Mouse (Mus musculus) MEL (cell line): ENCODE measurements around the gene Ntng1. TPM values are rescaled to one million over a fixed set of nuclear protein-coding genes. Genes with fewer than 3 reads are reported as not detected.

ENCODE experiments used
- DNase-seq: peaks from one replicate; pipeline ENCODE4 v3.0.0; 2011; ENCODE audit warnings: low read depth, low spot score
- H3K27ac ChIP-seq: 2 replicates; pipeline ENCODE4 v1.5.1; 2012; ENCODE audit warnings: low read depth, mild to moderate bottlenecking, control low read depth, low read length, moderate library complexity; ENCODE audit not compliant: control insufficient read depth
- H3K27me3 ChIP-seq, 2 experiments: fragments of 150-350 bp in 1 of 2; sonication (generic) in 1 of 2; 2 replicates each; pipeline ENCODE4 v1.6.1; 2012; ENCODE audit warnings: low read length in 2 of 2, mild to moderate bottlenecking in 2 of 2, improper control_type of control experiment in 1 of 2, moderate library complexity in 1 of 2; ENCODE audit not compliant: insufficient read depth in 2 of 2, control insufficient read depth in 1 of 2
- H3K36me3 ChIP-seq, 2 experiments: 2 replicates each; pipeline ENCODE4 v1.6.1; 2012 to 2014; ENCODE audit warnings: low read length in 2 of 2, improper control_type of control experiment in 1 of 2, inconsistent platforms in 1 of 2, mild to moderate bottlenecking in 1 of 2; ENCODE audit not compliant: insufficient read depth in 2 of 2, control insufficient read depth in 1 of 2
- H3K4me1 ChIP-seq, 2 experiments: fragments of 150-350 bp in 1 of 2; sonication (generic) in 1 of 2; 2 replicates each; pipeline ENCODE4 v1.6.1; 2012; ENCODE audit warnings: low read length in 2 of 2, improper control_type of control experiment in 1 of 2, mild to moderate bottlenecking in 1 of 2; ENCODE audit not compliant: insufficient read depth in 2 of 2, control insufficient read depth in 1 of 2
- H3K4me3 ChIP-seq, 2 experiments: fragments of 150-350 bp in 1 of 2; sonication (generic) in 1 of 2; 2 replicates each; pipeline ENCODE4 v1.5.1; 2012; ENCODE audit warnings: low read depth in 2 of 2, low read length in 2 of 2, mild to moderate bottlenecking in 2 of 2, moderate library complexity in 2 of 2, control low read depth in 1 of 2, improper control_type of control experiment in 1 of 2; ENCODE audit not compliant: control insufficient read depth in 1 of 2, insufficient read depth in 1 of 2
- H3K79me2 ChIP-seq: 2 replicates; pipeline ENCODE4 v1.6.1; 2012; ENCODE audit warnings: mild to moderate bottlenecking, low read length, moderate library complexity; ENCODE audit not compliant: control insufficient read depth, poor library complexity, insufficient read depth
- H3K9ac ChIP-seq: 2 replicates; pipeline ENCODE4 v1.6.1; 2012; ENCODE audit warnings: low read depth, mild to moderate bottlenecking, control low read depth, low read length, moderate library complexity; ENCODE audit not compliant: control insufficient read depth, poor library complexity, severe bottlenecking
- H3K9me3 ChIP-seq: fragments of 150-350 bp; sonication (generic); replicated peaks from 2 replicates; pipeline ENCODE4 v1.6.1; 2012; ENCODE audit warnings: mild to moderate bottlenecking, low read length, improper control_type of control experiment, moderate library complexity; ENCODE audit not compliant: insufficient read depth
- BHLHE40 ChIP-seq: IDR thresholded peaks from 2 replicates; pipeline ENCODE4 v1.6.1; 2012; ENCODE audit warnings: low read depth, mild to moderate bottlenecking, inconsistent platforms, low read length, improper control_type of control experiment, borderline replicate concordance
- CHD1 ChIP-seq: IDR thresholded peaks from 2 replicates; pipeline ENCODE4 v1.6.1; 2012; ENCODE audit warnings: low read depth, mild to moderate bottlenecking, inconsistent platforms, low read length, improper control_type of control experiment
- CHD2 ChIP-seq: IDR thresholded peaks from 2 replicates; pipeline ENCODE4 v1.6.1; 2011; ENCODE audit warnings: low read length, improper control_type of control experiment
- ETS1 ChIP-seq: IDR thresholded peaks from 2 replicates; pipeline ENCODE4 v1.6.1; 2012; ENCODE audit warnings: low read depth, mild to moderate bottlenecking, inconsistent platforms, low read length, improper control_type of control experiment, moderate library complexity
- GATA1 ChIP-seq: IDR thresholded peaks from 2 replicates; pipeline ENCODE4 v1.6.1; 2011; ENCODE audit warnings: low read depth, low read length, improper control_type of control experiment
- JUND ChIP-seq: IDR thresholded peaks from 2 replicates; pipeline ENCODE4 v1.6.1; 2011; ENCODE audit warnings: low read depth, mild to moderate bottlenecking, improper control_type of control experiment, low read length
- KAT2A ChIP-seq: conservative IDR thresholded peaks from 2 replicates; pipeline ENCODE4 v1.6.1; 2012; ENCODE audit warnings: low read depth, low read length, improper control_type of control experiment, inconsistent platforms
- MAFK ChIP-seq: IDR thresholded peaks from 2 replicates; pipeline ENCODE4 v1.6.1; 2011; ENCODE audit warnings: low read depth, mild to moderate bottlenecking, low read length, improper control_type of control experiment, borderline replicate concordance
- MYC ChIP-seq: IDR thresholded peaks from 2 replicates; pipeline ENCODE4 v1.6.1; 2011; ENCODE audit warnings: low read depth, mild to moderate bottlenecking, low read length, improper control_type of control experiment, moderate library complexity
- NELFE ChIP-seq: IDR thresholded peaks from 2 replicates; pipeline ENCODE4 v1.6.1; 2011; ENCODE audit warnings: low read depth, low read length, improper control_type of control experiment
- NRF1 ChIP-seq: IDR thresholded peaks from 2 replicates; pipeline ENCODE4 v1.6.1; 2014; ENCODE audit warnings: low read depth, mild to moderate bottlenecking, inconsistent platforms, low read length, improper control_type of control experiment, moderate library complexity; ENCODE audit not compliant: poor library complexity, insufficient read depth, severe bottlenecking
- POLR2A ChIP-seq, 2 experiments: IDR thresholded peaks; 2 replicates each; pipeline ENCODE4 v1.6.1; 2011 to 2012; ENCODE audit warnings: low read length in 2 of 2, mild to moderate bottlenecking in 2 of 2, control low read depth in 1 of 2, improper control_type of control experiment in 1 of 2, low read depth in 1 of 2, moderate library complexity in 1 of 2; ENCODE audit not compliant: control insufficient read depth in 1 of 2, insufficient read depth in 1 of 2, poor library complexity in 1 of 2
- POLR2AphosphoS2 ChIP-seq: IDR thresholded peaks from 2 replicates; pipeline ENCODE4 v1.6.1; 2011; ENCODE audit warnings: low read length, improper control_type of control experiment
- SIN3A ChIP-seq: IDR thresholded peaks from 2 replicates; pipeline ENCODE4 v1.6.1; 2012; ENCODE audit warnings: low read length, improper control_type of control experiment, inconsistent platforms
- SMC3 ChIP-seq: IDR thresholded peaks from 2 replicates; pipeline ENCODE4 v1.6.1; 2011; ENCODE audit warnings: low read depth, low read length, improper control_type of control experiment
- TAL1 ChIP-seq: IDR thresholded peaks from 2 replicates; pipeline ENCODE4 v1.6.1; 2012; ENCODE audit warnings: mild to moderate bottlenecking, inconsistent platforms, low read length, moderate library complexity, mixed read lengths
- TBP ChIP-seq: IDR thresholded peaks from 2 replicates; pipeline ENCODE4 v1.8.0; 2011; ENCODE audit warnings: low read depth, low read length, improper control_type of control experiment
- UBTF ChIP-seq: IDR thresholded peaks from 2 replicates; pipeline ENCODE4 v1.6.1; 2012; ENCODE audit warnings: low read depth, mild to moderate bottlenecking, inconsistent platforms, low read length, improper control_type of control experiment, moderate library complexity, borderline replicate concordance; ENCODE audit not compliant: insufficient read depth
- USF1 ChIP-seq: IDR thresholded peaks from 2 replicates; pipeline ENCODE4 v1.6.1; 2014; ENCODE audit warnings: low read depth, mild to moderate bottlenecking, inconsistent platforms, low read length, improper control_type of control experiment, moderate library complexity
- USF2 ChIP-seq, 2 experiments: IDR thresholded peaks; 2 replicates each; pipeline ENCODE4 v1.6.1; 2011 to 2012; ENCODE audit warnings: improper control_type of control experiment in 2 of 2, low read length in 2 of 2, borderline replicate concordance in 1 of 2, inconsistent platforms in 1 of 2, low read depth in 1 of 2, mild to moderate bottlenecking in 1 of 2; ENCODE audit not compliant: insufficient read depth in 1 of 2
- ZKSCAN1 ChIP-seq: IDR thresholded peaks from 2 replicates; pipeline ENCODE4 v1.6.1; 2012; ENCODE audit warnings: low read depth, mild to moderate bottlenecking, inconsistent platforms, low read length, improper control_type of control experiment, moderate library complexity
- ZNF384 ChIP-seq: IDR thresholded peaks from 2 replicates; pipeline ENCODE4 v1.6.1; 2012; ENCODE audit warnings: low read depth, mild to moderate bottlenecking, inconsistent platforms, low read length, improper control_type of control experiment
- polyA plus RNA-seq, 2 experiments: library from polyadenylated mRNA; stranded (reverse) in 1 of 2; unstranded in 1 of 2; fragments of >175 nt in 1 of 2; fragments of >200 nt in 1 of 2; gene quantifications; 2 replicates each; pipeline versions ENCODE4 v1.2.1 to v1.2.4; 2012; ENCODE audit warnings: low replicate concordance in 2 of 2, low read depth in 1 of 2; ENCODE audit not compliant: insufficient read length in 2 of 2, insufficient read depth in 1 of 2, missing spikeins in 1 of 2
- total RNA-seq: library from RNA; depleted of rRNA; stranded (reverse); fragments of 300-350 nt; gene quantifications from 2 replicates; pipeline ENCODE4 v1.2.3, GENCODE M21; 2012

Ntng1 gene
- total and polyA plus RNA-seq, 3 experiments = not detected

DNA sequence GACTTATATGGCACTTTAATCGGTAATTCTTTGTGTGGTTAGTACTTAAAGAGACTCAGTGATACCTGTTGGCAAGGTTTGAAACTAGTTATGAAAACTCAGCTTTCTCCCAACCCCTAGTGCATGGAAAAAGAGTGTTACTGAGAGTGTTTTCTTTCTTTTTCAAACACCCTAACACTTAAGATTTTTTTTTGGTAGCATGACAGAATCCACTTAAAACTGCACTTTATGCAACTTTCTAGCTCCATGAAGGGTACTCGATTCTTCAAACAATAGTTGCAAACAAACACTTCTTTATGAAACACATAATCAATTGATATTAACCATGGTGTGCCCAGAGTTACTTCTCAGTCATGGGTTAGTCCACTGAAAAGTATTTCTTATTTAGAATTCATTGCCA is 49.4 kb downstream of the Ntng1 start:
- Histone ChIP-seq H3K4me3 (no peak overlapping the region), H3K9me3 (no peaks in the 10 kb centered on the region), H3K79me2 (no peaks in the 10 kb centered on the region), H3K36me3 (no peaks in the 10 kb centered on the region), H3K27me3 (no peaks in the 10 kb centered on the region), H3K27ac (no peak overlapping the region), H3K4me1 (no peaks in the 10 kb centered on the region), H3K9ac (no peak overlapping the region)
- DNase-seq = no peak
- TF ChIP-seq POLR2A (IDR thresholded peaks at IDR 0.05; ENCODE audit: control insufficient read depth in 1 of 2, insufficient read depth in 1 of 2, low read depth in 1 of 2, low read length in 2 of 2, poor library complexity in 1 of 2) (no peak), TBP (no peak), JUND (no peak), CHD1 (no peak), USF2 (IDR thresholded peaks at IDR 0.05; ENCODE audit: borderline replicate concordance in 1 of 2, insufficient read depth in 1 of 2, low read depth in 1 of 2, low read length in 2 of 2) (no peak)

DNA sequence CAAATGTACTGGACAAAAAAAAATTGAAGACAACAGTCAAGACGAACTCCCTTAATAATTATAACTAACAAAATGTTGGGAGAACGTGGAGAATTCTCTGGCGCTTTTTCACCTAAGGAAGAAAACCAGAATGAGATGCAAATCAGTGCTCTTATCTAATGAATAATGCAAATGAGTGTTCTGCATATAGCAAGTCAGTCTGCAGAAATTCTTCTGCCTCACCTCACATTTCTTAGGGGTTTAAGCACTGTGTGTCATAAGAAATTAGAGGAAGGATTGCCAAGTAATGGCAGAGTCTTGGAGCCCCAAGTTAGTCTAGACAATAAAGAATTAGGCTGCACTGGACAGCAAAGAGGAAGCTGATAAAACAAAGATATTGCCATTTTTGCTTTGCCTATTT is 49.8 kb downstream of the Ntng1 start:
- Histone ChIP-seq H3K4me3 (no peak overlapping the region), H3K27ac (no peak overlapping the region), H3K79me2 (no peaks in the 10 kb centered on the region), H3K9me3 (no peaks in the 10 kb centered on the region), H3K4me1 (no peaks in the 10 kb centered on the region), H3K9ac (no peak overlapping the region), H3K27me3 (no peaks in the 10 kb centered on the region), H3K36me3 (no peaks in the 10 kb centered on the region)
- no peak for DNase-seq
- no peak for TF ChIP-seq GATA1
- TF ChIP-seq POLR2A (IDR thresholded peaks at IDR 0.05; ENCODE audit: control insufficient read depth in 1 of 2, insufficient read depth in 1 of 2, low read depth in 1 of 2, low read length in 2 of 2, poor library complexity in 1 of 2) = no peak
- TF ChIP-seq UBTF = no peak
- TF ChIP-seq ZKSCAN1 = no peak
- no peak for TF ChIP-seq CHD2
- no peak for TF ChIP-seq ETS1
- no peak for TF ChIP-seq MYC
- no peak for TF ChIP-seq NRF1
- no peak for TF ChIP-seq SMC3
- no peak for TF ChIP-seq ZNF384
- TF ChIP-seq KAT2A = no peak
- TF ChIP-seq TBP = no peak
- TF ChIP-seq USF1 = no peak
- no peak for TF ChIP-seq NELFE
- no peak for TF ChIP-seq BHLHE40
- no peak for TF ChIP-seq SIN3A
- no peak for TF ChIP-seq MAFK
- no peak for TF ChIP-seq POLR2AphosphoS2
- no peak for TF ChIP-seq TAL1
